Mouse (Mus musculus): Measurements from ENCODE around the gene Manbal. TPM values are rescaled to one million over a fixed set of nuclear protein-coding genes. Genes with fewer than 3 reads are reported as not detected.

Manbal gene
- total and polyA plus RNA-seq, 2 experiments, result 3.3 to 28.5 TPM

DNA sequence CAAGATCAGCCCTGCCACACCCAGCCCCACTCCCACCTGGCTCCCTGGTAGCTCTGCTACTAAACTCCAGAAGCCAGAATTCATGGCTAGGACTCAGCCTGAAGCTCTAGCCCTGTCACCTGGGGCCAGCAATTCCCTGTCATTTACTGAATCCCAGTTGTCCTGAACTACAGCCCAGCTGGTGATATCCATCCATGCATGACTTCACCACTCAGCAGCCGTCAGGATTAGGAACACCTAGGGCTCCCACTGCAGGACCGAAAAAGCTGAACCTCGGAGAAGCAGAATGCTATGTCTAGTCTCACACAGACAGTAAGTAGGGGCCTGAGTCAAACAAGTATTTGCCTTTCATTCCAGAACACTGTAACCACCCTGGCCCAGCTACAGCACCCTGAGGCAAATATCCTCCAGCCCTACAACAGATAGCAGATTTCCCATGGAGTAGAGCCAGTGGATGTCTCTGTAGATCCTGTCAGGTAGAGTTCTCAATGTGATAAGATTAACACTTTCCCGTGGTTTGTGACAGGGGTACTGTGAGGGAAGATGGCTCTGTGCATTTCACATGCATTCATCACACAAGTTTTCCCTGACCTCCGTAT, 25.0 kb upstream of the Manbal start:
- no peak for DNase-seq (ENCODE audit: extremely low read depth, low read depth, low spot score)
- no peak for TF ChIP-seq POLR2A (IDR thresholded peaks at IDR 0.05; ENCODE audit: extremely low read depth, insufficient read depth, low read length)
- no peak for TF ChIP-seq CTCF (IDR thresholded peaks at IDR 0.05; ENCODE audit: low read depth, low read length)
- Histone ChIP-seq H3K36me3 (ENCODE audit: control insufficient read depth, insufficient read depth, low read length) (no peaks in the 10 kb centered on the region), H3K27me3 (ENCODE audit: control insufficient read depth, insufficient read depth, low read length) (no peaks in the 10 kb centered on the region), H3K79me2 (ENCODE audit: control insufficient read depth, insufficient read depth, low read length) (no peaks in the 10 kb centered on the region), H3K4me3 (ENCODE audit: insufficient read depth, low read depth, low read length) (no peak overlapping the region), H3K27ac (replicated peaks; ENCODE audit: insufficient read depth, low read depth, low read length) (no peak overlapping the region), H3K9ac (ENCODE audit: low read depth, low read length) (no peak overlapping the region), H3K4me1 (ENCODE audit: control insufficient read depth, insufficient read depth, low read length) (no peaks in the 10 kb centered on the region)
- 75% methylated on average over 5 of the region's 5 CpGs for WGBS

DNA sequence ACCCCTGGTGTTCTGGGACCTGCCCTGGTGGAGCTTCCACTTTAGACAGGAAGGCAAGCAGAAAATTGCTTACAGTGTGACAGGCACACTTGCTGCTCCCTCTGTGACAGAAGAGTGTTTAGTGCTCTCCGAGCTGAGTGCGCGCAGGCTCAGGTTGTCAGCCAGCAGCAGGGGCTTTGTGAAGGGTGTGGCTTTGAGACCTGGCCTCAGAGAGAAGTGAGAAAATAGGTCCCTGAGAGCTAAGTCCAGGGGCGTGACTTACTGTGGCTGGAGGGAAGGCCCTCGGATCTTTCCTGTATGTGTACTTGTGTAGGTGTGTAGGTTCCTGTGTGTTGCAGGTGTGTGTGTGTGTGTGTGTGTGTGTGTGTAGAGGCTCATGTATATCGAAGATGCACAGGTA, 24.1 kb upstream of the Manbal start:
- no peak for DNase-seq (ENCODE audit: extremely low read depth, low read depth, low spot score)
- 80% methylated on average over 6 of the region's 6 CpGs for WGBS
- TF ChIP-seq POLR2A (IDR thresholded peaks at IDR 0.05; ENCODE audit: extremely low read depth, insufficient read depth, low read length), result no peak
- no peak for TF ChIP-seq CTCF (IDR thresholded peaks at IDR 0.05; ENCODE audit: low read depth, low read length)
- no peaks in the 10 kb centered on the region for H3K36me3 ChIP-seq (ENCODE audit: control insufficient read depth, insufficient read depth, low read length)
- H3K4me1 ChIP-seq (ENCODE audit: control insufficient read depth, insufficient read depth, low read length), result no peaks in the 10 kb centered on the region
- no peak overlapping the region for H3K4me3 ChIP-seq (ENCODE audit: insufficient read depth, low read depth, low read length)
- H3K9ac ChIP-seq (ENCODE audit: low read depth, low read length), result no peak overlapping the region
- H3K79me2 ChIP-seq (ENCODE audit: control insufficient read depth, insufficient read depth, low read length), result no peaks in the 10 kb centered on the region
- no peak overlapping the region for H3K27ac ChIP-seq (replicated peaks; ENCODE audit: insufficient read depth, low read depth, low read length)
- H3K27me3 ChIP-seq (ENCODE audit: control insufficient read depth, insufficient read depth, low read length), result no peaks in the 10 kb centered on the region

DNA sequence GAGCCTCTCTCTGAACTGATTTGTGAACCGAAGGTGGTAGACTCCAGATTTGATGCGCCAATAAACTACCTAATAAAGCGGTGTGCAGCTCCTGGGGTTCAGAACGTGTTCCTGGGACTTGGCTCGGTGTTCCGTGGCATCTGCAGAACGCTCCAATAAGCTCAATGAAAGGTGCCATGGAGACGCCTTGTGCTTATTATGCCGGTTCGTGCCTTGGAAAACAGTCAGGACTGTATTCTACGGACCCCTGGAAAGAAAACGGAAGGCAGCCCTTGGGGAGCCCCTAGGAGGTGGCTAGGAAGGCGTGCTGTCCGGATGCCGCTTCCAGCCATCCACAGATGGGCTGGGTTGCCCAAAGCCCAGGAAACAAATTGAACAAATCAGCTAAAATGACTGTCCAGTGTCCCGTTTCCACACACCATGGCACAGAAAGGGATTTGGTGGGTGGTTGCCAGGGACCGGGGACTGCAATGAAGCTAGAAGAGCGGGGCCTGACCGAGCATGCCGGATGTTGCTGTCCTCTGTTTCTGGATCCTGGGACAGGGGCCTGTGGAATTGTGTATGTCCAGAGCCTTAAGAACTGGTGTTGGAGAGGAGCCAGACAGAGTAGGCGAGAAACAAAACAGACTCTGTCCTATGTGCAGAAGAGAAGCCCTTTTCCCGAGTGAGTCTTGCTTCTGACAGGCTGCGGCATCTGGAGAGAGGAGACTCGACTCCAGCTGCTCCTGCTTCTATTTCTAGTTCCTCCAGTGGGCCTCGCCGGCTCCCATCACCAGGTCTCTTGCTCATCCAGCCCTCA, 19.8 kb upstream of the Manbal start, which contains the start of gene Ghrh:
TSS of gene Ghrh (minus strand) at position 146 of the 799 bp plus-strand sequence.
- Histone ChIP-seq H3K4me1 (ENCODE audit: control insufficient read depth, insufficient read depth, low read length) (no peaks in the 10 kb centered on the region), H3K4me3 (ENCODE audit: insufficient read depth, low read depth, low read length) (no peak within 1 kb of the TSS), H3K36me3 (ENCODE audit: control insufficient read depth, insufficient read depth, low read length) (no peaks in the 10 kb centered on the region), H3K79me2 (ENCODE audit: control insufficient read depth, insufficient read depth, low read length) (no peaks in the 10 kb centered on the region), H3K9ac (ENCODE audit: low read depth, low read length) (no peak within 1 kb of the TSS), H3K27ac (replicated peaks; ENCODE audit: insufficient read depth, low read depth, low read length) (no peak within 1 kb of the TSS), H3K27me3 (ENCODE audit: control insufficient read depth, insufficient read depth, low read length) (no peaks in the 10 kb centered on the region)
- 82% methylated on average over 26 of the region's 26 CpGs for WGBS
- DNase-seq (ENCODE audit: extremely low read depth, low read depth, low spot score), result peak; percentile 8
- no peak for TF ChIP-seq CTCF (IDR thresholded peaks at IDR 0.05; ENCODE audit: low read depth, low read length)
- TF ChIP-seq POLR2A (IDR thresholded peaks at IDR 0.05; ENCODE audit: extremely low read depth, insufficient read depth, low read length), result no peak

DNA sequence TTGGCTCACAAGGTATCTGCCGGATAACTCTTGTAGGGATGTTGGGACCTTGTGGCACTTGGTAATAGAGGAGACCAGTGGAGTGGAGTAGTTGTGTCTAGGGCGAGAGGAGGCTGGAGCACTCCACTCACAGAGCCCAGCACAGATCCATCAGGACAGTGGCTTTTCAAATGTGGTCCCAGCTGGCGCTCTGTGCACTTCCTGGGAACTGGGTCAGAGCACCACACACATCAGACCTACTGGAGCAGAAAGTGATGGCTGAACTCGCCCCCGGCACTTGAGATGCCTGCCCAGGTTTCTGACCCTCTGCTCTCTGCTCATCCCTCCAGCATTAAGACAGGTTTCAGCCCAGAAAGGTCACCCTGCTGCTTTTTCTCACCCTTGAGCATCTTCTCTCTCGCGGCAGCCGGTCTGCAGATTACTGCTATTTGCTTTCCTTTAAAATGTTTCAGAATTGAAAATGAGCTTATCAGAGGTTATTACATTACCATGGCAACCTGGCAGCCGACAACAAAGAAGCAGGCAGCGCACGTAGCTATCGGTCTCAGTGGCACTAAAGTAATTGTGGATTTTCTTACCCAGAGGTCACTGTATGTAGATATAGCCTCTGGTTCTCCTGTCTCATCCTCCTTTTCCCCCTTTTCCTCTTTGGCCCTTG, 18.1 kb upstream of the Manbal start:
- H3K27ac ChIP-seq (replicated peaks; ENCODE audit: insufficient read depth, low read depth, low read length), result no peak overlapping the region
- TF ChIP-seq POLR2A (IDR thresholded peaks at IDR 0.05; ENCODE audit: extremely low read depth, insufficient read depth, low read length) (no peak), CTCF (IDR thresholded peaks at IDR 0.05; ENCODE audit: low read depth, low read length) (no peak)
- WGBS, result 56% methylated on average over 12 of the region's 12 CpGs
- H3K9ac ChIP-seq (ENCODE audit: low read depth, low read length), result no peak overlapping the region
- no peak for DNase-seq (ENCODE audit: extremely low read depth, low read depth, low spot score)
- no peak overlapping the region for H3K4me3 ChIP-seq (ENCODE audit: insufficient read depth, low read depth, low read length)
- H3K79me2 ChIP-seq (ENCODE audit: control insufficient read depth, insufficient read depth, low read length), result no peaks in the 10 kb centered on the region
- H3K27me3 ChIP-seq (ENCODE audit: control insufficient read depth, insufficient read depth, low read length), result no peaks in the 10 kb centered on the region
- H3K36me3 ChIP-seq (ENCODE audit: control insufficient read depth, insufficient read depth, low read length), result no peaks in the 10 kb centered on the region
- no peaks in the 10 kb centered on the region for H3K4me1 ChIP-seq (ENCODE audit: control insufficient read depth, insufficient read depth, low read length)

DNA sequence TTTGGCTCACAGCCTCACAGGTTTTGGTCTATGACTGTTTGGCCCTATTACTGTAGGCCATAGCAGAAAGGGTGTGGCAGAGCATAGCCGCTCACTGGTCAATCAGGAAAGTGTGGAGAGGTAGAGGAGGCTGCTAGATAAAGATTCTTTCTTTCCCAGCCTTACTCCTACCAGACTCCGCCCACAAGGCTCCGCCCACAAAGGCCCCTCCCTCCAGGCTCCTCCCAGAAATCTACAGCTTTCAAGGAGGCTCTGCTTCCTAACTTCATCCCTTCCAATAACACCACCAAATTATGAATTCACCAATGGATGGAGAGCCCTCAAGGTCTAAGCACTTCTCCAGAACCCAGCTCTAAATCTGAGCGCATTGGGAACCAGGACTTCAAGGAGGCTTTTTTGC, 14.2 kb upstream of the Manbal start:
- 50% methylated on average over 4 of the region's 4 CpGs for WGBS
- DNase-seq (ENCODE audit: extremely low read depth, low read depth, low spot score), result no peak
- no peaks in the 10 kb centered on the region for H3K27me3 ChIP-seq (ENCODE audit: control insufficient read depth, insufficient read depth, low read length)
- no peaks in the 10 kb centered on the region for H3K79me2 ChIP-seq (ENCODE audit: control insufficient read depth, insufficient read depth, low read length)
- H3K4me3 ChIP-seq (ENCODE audit: insufficient read depth, low read depth, low read length), result no peak overlapping the region
- no peaks in the 10 kb centered on the region for H3K4me1 ChIP-seq (ENCODE audit: control insufficient read depth, insufficient read depth, low read length)
- H3K27ac ChIP-seq (replicated peaks; ENCODE audit: insufficient read depth, low read depth, low read length), result no peak overlapping the region
- no peak for TF ChIP-seq POLR2A (IDR thresholded peaks at IDR 0.05; ENCODE audit: extremely low read depth, insufficient read depth, low read length)
- H3K36me3 ChIP-seq (ENCODE audit: control insufficient read depth, insufficient read depth, low read length), result no peaks in the 10 kb centered on the region
- H3K9ac ChIP-seq (ENCODE audit: low read depth, low read length), result no peak overlapping the region

Measured in liver, adult 2 months (tissue).